In the genomic region with DNA sequence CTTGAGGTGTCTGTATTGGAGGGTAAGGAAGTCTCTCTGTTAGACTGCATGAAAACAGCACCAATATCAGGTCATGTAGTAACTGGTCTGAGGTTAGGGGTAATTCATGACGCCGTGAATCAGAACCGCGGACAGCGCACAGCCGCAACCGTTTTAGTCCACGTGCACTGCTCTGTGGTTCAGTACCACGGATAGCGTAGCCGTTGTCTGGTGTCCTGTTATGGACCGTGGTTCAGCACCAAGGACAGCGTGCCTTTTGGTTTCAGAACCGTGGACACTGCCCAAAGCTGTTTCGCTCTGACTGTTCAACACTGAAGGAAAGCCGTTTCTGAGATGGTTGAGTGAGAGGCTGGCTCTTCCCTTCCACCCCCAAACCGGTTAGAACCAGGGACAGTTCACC, we compare ENCODE assay signal across 8 mouse cellular contexts. TPM values are rescaled to one million over a fixed set of nuclear protein-coding genes. Genes with fewer than 3 reads are reported as not detected.
A peak's percentile ranks its signal among the peaks of the same experiment; 100 is the strongest.
DNase-seq lines count a peak whose midpoint lies in the region; ATAC-seq lines count a peak whose summit lies in the region.

Gene Gm20715, plus strand, starts transcription at position 235 of the 400 bp plus-strand sequence.

- no peaks in the 10 kb centered on the region for H3K4me1 ChIP-seq in intestine, embryonic 15.5 days (replicated peaks)

- H3K27me3 ChIP-seq in intestine, embryonic 15.5 days (replicated peaks), result no peaks in the 10 kb centered on the region

- H3K27ac ChIP-seq in intestine, embryonic 15.5 days, result no peak within 1 kb of the TSS

- H3K9me3 ChIP-seq in intestine, embryonic 15.5 days, result no peaks in the 10 kb centered on the region

- no peak within 1 kb of the TSS for H3K9ac ChIP-seq in intestine, embryonic 15.5 days

- no peak within 1 kb of the TSS for H3K4me3 ChIP-seq in intestine, embryonic 15.5 days (replicated peaks)

- peak; percentile 91 for DNase-seq in WW6 (ENCODE audit: low read depth, low spot score)
- DNase-seq in embryo, embryonic 9.5 days (ENCODE audit: extremely low spot score), result peak; percentile 90
- DNase-seq in gonadal fat pad, adult 2 months (ENCODE audit: low read depth), result peak; percentile 42
- peak; percentile 83 to 84 for DNase-seq in left cerebral cortex, postnatal 14 days (ENCODE audit: low spot score in 2 of 2)
- DNase-seq in right cerebral cortex, postnatal 4 days, result peak; percentile 76

- peak; percentile 94 for ATAC-seq in intestine, embryonic 15.5 days
- ATAC-seq in megakaryocyte-erythroid progenitor cell, adult 5-6 weeks (replicated peaks; ENCODE audit: low FRiP score, low TSS enrichment, poor library complexity, severe bottlenecking), result peak; percentile 99
- ATAC-seq in erythroid progenitor cell, adult 5-6 weeks (replicated peaks; ENCODE audit: low FRiP score, poor library complexity, severe bottlenecking), result no peak

- no peak within 1 kb of the TSS for H3K4me2 ChIP-seq in intestine, embryonic 15.5 days (replicated peaks)

- no peaks in the 10 kb centered on the region for H3K36me3 ChIP-seq in intestine, embryonic 15.5 days

- 1% methylated on average over 17 of the region's 17 CpGs for WGBS in intestine, embryonic 15.5 days

- intact Hi-C loops in left cerebral cortex, postnatal 14 days (cut with DNase I), result no loop called here

RNA-seq across cellular contexts. Expression of gene Gm20715, which starts in this region (rescaled TPM):
- polyA plus RNA-seq in gonadal fat pad, adult 2 months (2012; rRNA removed), result 0.03 TPM in 1 of 2 replicates, not detected in the other
- polyA plus RNA-seq in intestine, embryonic 15.5 days (2015; fragmentation: Nextera tagmentation; extraction: Ambion mirVana), result not detected in 2 replicates
- total RNA-seq in left cerebral cortex, postnatal 14 days (2021), result under 1 TPM in 1 of 2 experiments, not detected in 1; 0.37 TPM
- total RNA-seq in megakaryocyte-erythroid progenitor cell, adult 5-6 weeks (2014; fragmentation: Nextera tagmentation), result not detected in 2 replicates
- not detected in 2 replicates for total RNA-seq in megakaryocyte-erythroid progenitor cell, adult 5-6 weeks (2017)
- total RNA-seq in erythroid progenitor cell, adult 5-6 weeks (2015; ENCODE audit: low replicate concordance), result not detected in 2 replicates
- total RNA-seq in erythroid progenitor cell, adult 5-6 weeks (2017; ENCODE audit: low replicate concordance), result not detected in 2 replicates

Comparison
In these comparisons a context has a peak if more than half of its experiments do, and no peak if none do; other contexts are left out.
1. Peak in DNase-seq in gonadal fat pad, adult 2 months; RNA of the gene not detected or under 1 TPM.
2. Peak in ATAC-seq in intestine, embryonic 15.5 days; RNA of the gene not detected or under 1 TPM.
3. Peak in DNase-seq in left cerebral cortex, postnatal 14 days; RNA of the gene not detected or under 1 TPM.
4. Peak in ATAC-seq in megakaryocyte-erythroid progenitor cell, adult 5-6 weeks; RNA of the gene not detected or under 1 TPM.